Mouse (Mus musculus) MEL (cell line): ENCODE measurements around the gene Herc1.

ENCODE experiments used
- NELFE ChIP-seq: IDR thresholded peaks from 2 replicates; pipeline ENCODE4 v1.6.1; 2011; ENCODE audit warnings: low read depth, low read length, improper control_type of control experiment
- POLR2A ChIP-seq, 2 experiments: IDR thresholded peaks; 2 replicates each; pipeline ENCODE4 v1.6.1; 2011 to 2012; ENCODE audit warnings: low read length in 2 of 2, mild to moderate bottlenecking in 2 of 2, control low read depth in 1 of 2, improper control_type of control experiment in 1 of 2, low read depth in 1 of 2, moderate library complexity in 1 of 2; ENCODE audit not compliant: control insufficient read depth in 1 of 2, insufficient read depth in 1 of 2, poor library complexity in 1 of 2

DNA sequence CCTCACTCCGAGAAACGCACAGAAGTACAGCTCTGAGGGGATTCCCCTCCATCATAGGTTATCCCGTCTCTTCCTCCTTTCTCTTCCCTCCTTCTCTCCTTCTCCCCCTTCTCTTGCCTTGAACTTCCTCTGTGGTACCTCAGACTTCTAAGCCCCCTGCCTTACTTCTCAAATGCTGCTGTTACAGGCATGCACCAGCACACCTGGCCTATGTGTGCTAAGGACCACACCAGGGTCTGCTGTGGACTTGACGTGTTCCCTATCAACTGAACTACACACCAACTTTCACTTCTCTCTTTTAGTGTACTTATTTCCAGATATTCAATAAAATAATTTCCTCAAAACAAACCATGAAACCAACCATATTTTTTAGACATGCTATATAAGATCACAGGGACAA is 192.5 kb downstream of the Herc1 start:
- TF ChIP-seq POLR2A (IDR thresholded peaks at IDR 0.05; ENCODE audit: control insufficient read depth in 1 of 2, insufficient read depth in 1 of 2, low read depth in 1 of 2, low read length in 2 of 2, poor library complexity in 1 of 2) (no peak), NELFE (no peak)
